Mouse (Mus musculus): ENCODE results near the gene Enpp4.

DNA sequence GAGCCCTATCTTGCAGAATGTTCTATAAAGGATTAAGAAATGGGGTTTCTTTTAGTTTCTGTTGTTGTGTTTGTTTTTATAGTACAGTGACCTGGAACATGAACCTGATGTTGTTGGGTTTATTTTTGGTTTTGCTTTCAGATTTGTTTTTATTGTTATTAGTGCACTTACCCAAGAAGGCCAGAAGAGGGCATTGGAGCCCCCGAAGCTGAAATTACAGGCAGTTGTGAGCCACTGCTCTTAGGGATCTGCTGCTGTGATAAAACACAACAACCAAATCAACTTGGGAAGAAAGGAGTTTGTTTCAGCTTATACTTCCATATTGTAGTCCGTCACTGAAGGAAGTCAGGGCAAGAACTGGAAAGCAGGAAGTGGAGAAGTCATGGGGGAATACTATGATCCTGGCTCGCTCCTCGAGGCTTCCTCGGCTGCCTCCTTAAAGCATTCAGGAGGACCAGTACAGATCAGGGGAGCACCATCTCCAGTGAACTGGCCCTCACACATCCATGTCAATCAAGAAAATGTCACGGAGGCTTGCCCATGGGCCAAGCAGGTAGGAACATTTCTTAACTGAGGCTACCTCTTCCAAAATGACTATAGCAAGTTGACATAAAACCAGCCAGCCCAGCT, 29.4 kb downstream of the Enpp4 start:
- TF ChIP-seq CTCF (IDR thresholded peaks at IDR 0.05; ENCODE audit: control insufficient read depth, insufficient read depth, low read length) (peak; percentile 41), POLR2A (IDR thresholded peaks at IDR 0.05; ENCODE audit: borderline replicate concordance, control insufficient read depth, low read depth, low read length) (no peak)

All from bone marrow, adult 2 months (tissue).